Mouse (Mus musculus) CD8-positive naive resting alpha-beta T cell, adult 2 months (primary cell): ENCODE results near the gene Olfr1501.
"Not testable (repeated sequence)": the region's sequence is repeated elsewhere in the genome, so short reads cannot be mapped to it uniquely, and the experiment has no call there.

Source experiments
- DNase-seq, 2 experiments: peaks; one replicate each; pipeline ENCODE4 v3.0.0; 2022; ENCODE audit warnings: low read depth in 2 of 2, low spot score in 2 of 2

Olfr1501 gene

GRCm38 (mm10) chr19:13850592-13850991 is at the start of gene Olfr1501:
Olfr1501 (minus strand) TSS chr19:13850692.
- DNase-seq, result not testable (repeated sequence)

GRCm38 (mm10) chr19:13897828-13898227 is 47.3 kb upstream of the Olfr1501 start, which contains the start of gene Olfr1504:
Olfr1504 (minus strand) TSS chr19:13897928.
- no peak for DNase-seq

GRCm38 (mm10) chr19:13861495-13861894 is 11.0 kb upstream of the Olfr1501 start, which contains the start of gene Olfr1502:
Olfr1502 (plus strand) TSS chr19:13861795.
- no peak for DNase-seq

GRCm38 (mm10) chr19:13830388-13830787 is 20.1 kb downstream of the Olfr1501 start, which contains the start of gene Olfr1500:
Olfr1500 (minus strand) TSS chr19:13830488.
- no peak for DNase-seq

GRCm38 (mm10) chr19:13828447-13828846 is 22.0 kb downstream of the Olfr1501 start:
- no peak for DNase-seq

GRCm38 (mm10) chr19:13820847-13821246 is 29.6 kb downstream of the Olfr1501 start:
- no peak for DNase-seq

GRCm38 (mm10) chr19:13819347-13819746 is 31.1 kb downstream of the Olfr1501 start, which contains the start of gene Olfr1499:
Olfr1499 (minus strand) TSS chr19:13819447.
- no peak for DNase-seq

- no peak for DNase-seq
Measured at GRCm38 (mm10) chr19:13818827-13819226, 31.7 kb downstream of the Olfr1501 start.

GRCm38 (mm10) chr19:13812823-13813222 is 37.7 kb downstream of the Olfr1501 start:
- DNase-seq, result no peak

- not testable (repeated sequence) for DNase-seq
Measured at GRCm38 (mm10) chr19:13805486-13805885, 45.0 kb downstream of the Olfr1501 start.

- no peak for DNase-seq
Measured at GRCm38 (mm10) chr19:13798102-13798501, 52.4 kb downstream of the Olfr1501 start, which contains the start of gene Olfr1497. Olfr1497 (minus strand) TSS chr19:13798202.
